Mouse (Mus musculus) bone marrow, adult 2 months (tissue): ENCODE measurements around the gene Trim72.

Experiments used
- CTCF ChIP-seq: fragments of 200-500 bp; IDR thresholded peaks from 2 replicates; pipeline ENCODE4 v1.5.1; 2011; ENCODE audit warnings: low read length, control low read depth; ENCODE audit not compliant: control insufficient read depth, insufficient read depth
- POLR2A ChIP-seq: fragments of 200-500 bp; IDR thresholded peaks from 2 replicates; pipeline ENCODE4 v1.6.1; 2011; ENCODE audit warnings: low read depth, mild to moderate bottlenecking, control low read depth, low read length, borderline replicate concordance; ENCODE audit not compliant: control insufficient read depth

DNA sequence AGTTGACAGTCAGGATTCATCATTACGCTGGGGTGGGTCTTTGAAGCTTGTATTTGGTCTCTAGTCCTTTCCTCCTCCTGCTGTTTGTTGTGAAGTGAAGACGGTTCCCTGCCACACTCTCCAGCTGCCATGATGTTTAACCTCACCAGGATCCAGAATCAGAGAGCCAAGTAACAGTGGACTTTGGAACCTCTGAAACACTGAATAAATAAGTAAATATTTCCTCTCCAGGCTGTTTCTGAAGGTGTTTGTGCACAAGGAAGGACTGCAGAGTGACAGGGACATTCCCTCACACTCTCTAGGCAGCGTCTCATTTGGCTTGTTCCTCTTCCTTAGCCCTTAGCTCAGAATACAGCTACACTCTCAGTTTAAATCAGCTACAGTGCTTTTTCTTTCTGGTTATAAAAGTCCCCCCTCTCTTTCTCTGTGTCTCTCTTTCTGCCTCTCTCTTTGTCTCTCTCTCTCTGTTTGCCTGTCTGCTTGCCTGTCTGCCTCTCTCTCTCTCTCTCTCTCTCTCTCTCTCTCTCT lies 53.2 kb downstream of the Trim72 start:
- TF ChIP-seq CTCF: no peak
- no peak for TF ChIP-seq POLR2A
